23 mouse cellular contexts compared by ENCODE assay signal in the genomic region with DNA sequence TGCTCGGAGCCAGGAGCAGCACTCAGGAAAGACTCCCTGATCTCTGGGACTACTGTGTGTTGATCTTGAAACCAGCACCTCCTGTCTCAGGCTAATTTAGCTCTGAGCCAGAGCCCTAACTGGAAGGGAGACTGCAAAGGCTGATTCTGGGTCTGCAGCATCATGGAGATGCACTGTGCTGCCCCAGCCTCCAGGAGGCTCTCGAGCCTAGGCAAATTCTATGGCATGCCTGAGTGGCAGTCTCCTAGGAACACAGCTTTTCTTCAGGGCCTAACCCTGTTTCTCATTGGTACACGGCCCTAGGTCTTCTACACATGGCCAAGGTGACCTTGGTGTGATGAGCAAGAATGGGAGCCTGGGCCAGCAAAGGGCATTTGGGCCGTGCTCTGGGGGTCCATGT. TPM values are rescaled to one million over a fixed set of nuclear protein-coding genes. Genes with fewer than 3 reads are reported as not detected.
A peak's percentile ranks its signal among the peaks of the same experiment; 100 is the strongest.
DNase-seq lines count a peak whose midpoint lies in the region; ATAC-seq and TF ChIP-seq lines count a peak whose summit lies in the region.
"Had no signal": no experiment of that assay in that cellular context is flagged by ENCODE, and none has a peak within 500 bp of the region (broad histone marks: within the 10 kb centered on the region; RNA-seq: fewer than 3 reads in every experiment).

No protein-coding gene starts in this region.

- WGBS in heart, adult 2 months, result 71% methylated on average over 4 of the region's 4 CpGs
- 90% methylated on average over 4 of the region's 4 CpGs for WGBS in liver, adult 2 months
- WGBS in liver, embryonic 12.5 days (ENCODE audit: insufficient replicate concordance), result 73% methylated on average over 4 of the region's 4 CpGs
- WGBS in stomach, postnatal 0 days, result 84% methylated on average over 4 of the region's 4 CpGs

- no peak overlapping the region for H3K4me3 ChIP-seq in heart, adult 2 months
- no peak overlapping the region for H3K4me3 ChIP-seq in liver, adult 2 months (ENCODE audit: insufficient read depth, low read depth, low read length)
- H3K4me3 ChIP-seq in liver, embryonic 12.5 days, result no peak overlapping the region
- H3K4me3 ChIP-seq in testis, adult 2 months (ENCODE audit: control insufficient read depth, low read depth, low read length), result peak overlapping the region; percentile 43
- no peak overlapping the region for H3K4me3 ChIP-seq in stomach, postnatal 0 days (ENCODE audit: low read depth, low read length)
- H3K4me3 ChIP-seq: embryonic facial prominence, embryonic 10.5 days; heart, embryonic 12.5 days; intestine, embryonic 15.5 days had no signal

- no peak for DNase-seq in heart, adult 2 months
- DNase-seq in heart, postnatal 10 days, result no peak
- no peak for DNase-seq in liver, adult 2 months (ENCODE audit: extremely low read depth, low read depth, low spot score)
- no peak for DNase-seq in testis, postnatal 10 days (ENCODE audit: low spot score)
- DNase-seq in stomach, postnatal 0 days (ENCODE audit: low spot score), result no peak
- DNase-seq in ovary, postnatal 36 days (ENCODE audit: low spot score), result no peak
- DNase-seq: adrenal gland, postnatal 25 days; cerebellum, postnatal 25 days; gastrocnemius, postnatal 25 days; kidney, postnatal 36 days; left cerebral cortex, postnatal 4 days; lung, embryonic 14.5 days; right cerebral cortex, postnatal 25 days; thymus, adult 18-20 months had no signal

- H3K9me3 ChIP-seq in liver, embryonic 12.5 days (replicated peaks), result no peaks in the 10 kb centered on the region
- no peaks in the 10 kb centered on the region for H3K9me3 ChIP-seq in stomach, postnatal 0 days (ENCODE audit: control insufficient read depth, low read length)
- H3K9me3 ChIP-seq: embryonic facial prominence, embryonic 10.5 days; heart, embryonic 12.5 days; intestine, embryonic 15.5 days had no signal

- no peaks in the 10 kb centered on the region for H3K4me1 ChIP-seq in heart, adult 2 months (ENCODE audit: control insufficient read depth, insufficient read depth, low read length)
- no peaks in the 10 kb centered on the region for H3K4me1 ChIP-seq in liver, adult 2 months (ENCODE audit: control insufficient read depth, insufficient read depth, low read length)
- no peaks in the 10 kb centered on the region for H3K4me1 ChIP-seq in liver, embryonic 12.5 days
- no peaks in the 10 kb centered on the region for H3K4me1 ChIP-seq in testis, adult 2 months (ENCODE audit: control insufficient read depth, insufficient read depth, low read length)
- no peaks in the 10 kb centered on the region for H3K4me1 ChIP-seq in stomach, postnatal 0 days (replicated peaks; ENCODE audit: control insufficient read depth, insufficient read depth)
- H3K4me1 ChIP-seq: embryonic facial prominence, embryonic 10.5 days; heart, embryonic 12.5 days; intestine, embryonic 15.5 days had no signal

- no peaks in the 10 kb centered on the region for H3K79me2 ChIP-seq in heart, adult 2 months (replicated peaks; ENCODE audit: control insufficient read depth, insufficient read depth, low read length)
- H3K79me2 ChIP-seq in liver, adult 2 months (ENCODE audit: control insufficient read depth, insufficient read depth, low read length), result no peaks in the 10 kb centered on the region

- 0 out of 2 replicates have a peak, but pooled peaks have one; percentile 22 for TF ChIP-seq EP300 in heart, adult 2 months (IDR thresholded peaks at IDR 0.05; ENCODE audit: insufficient read depth, low read depth, low read length)
- TF ChIP-seq EP300 in stomach, postnatal 0 days (optimal IDR thresholded peaks at IDR 0.05), result no peak

- no peak overlapping the region for H3K4me2 ChIP-seq in liver, embryonic 12.5 days
- no peak overlapping the region for H3K4me2 ChIP-seq in stomach, postnatal 0 days (replicated peaks; ENCODE audit: low read depth)
- H3K4me2 ChIP-seq: heart, embryonic 12.5 days; intestine, embryonic 15.5 days; lung, embryonic 14.5 days had no signal

- peak; percentile 55 for TF ChIP-seq CTCF in heart, adult 2 months (IDR thresholded peaks at IDR 0.05)
- 0 out of 2 replicates have a peak, but pooled peaks have one; percentile 31 for TF ChIP-seq CTCF in liver, adult 2 months (IDR thresholded peaks at IDR 0.05; ENCODE audit: low read depth, low read length)
- peak; percentile 37; the same call in 1 of the 2 replicates for TF ChIP-seq CTCF in testis, adult 2 months (IDR thresholded peaks at IDR 0.05; ENCODE audit: control insufficient read depth, insufficient read depth, insufficient replicate concordance, low read depth, low read length)
- peak; percentile 56 for TF ChIP-seq CTCF in stomach, postnatal 0 days (IDR thresholded peaks at IDR 0.05; ENCODE audit: low read depth)

- ATAC-seq in liver, embryonic 12.5 days, result no peak
- ATAC-seq in stomach, postnatal 0 days (ENCODE audit: low FRiP score, low TSS enrichment), result peak; percentile 34; the same call in 1 of the 2 replicates
- ATAC-seq: intestine, embryonic 15.5 days had no signal

- H3K27me3 ChIP-seq in heart, adult 2 months (ENCODE audit: control insufficient read depth, insufficient read depth, low read length), result no peaks in the 10 kb centered on the region
- no peaks in the 10 kb centered on the region for H3K27me3 ChIP-seq in liver, adult 2 months (ENCODE audit: control insufficient read depth, insufficient read depth, low read length)
- H3K27me3 ChIP-seq in liver, embryonic 12.5 days (replicated peaks), result 0 out of 2 replicates have a peak, but pooled peaks cover 10% of the 10 kb centered on the region
- H3K27me3 ChIP-seq in testis, adult 2 months (ENCODE audit: control insufficient read depth, insufficient read depth, low read length), result no peaks in the 10 kb centered on the region
- no peaks in the 10 kb centered on the region for H3K27me3 ChIP-seq in stomach, postnatal 0 days (ENCODE audit: control insufficient read depth, insufficient read depth, low read length)
- H3K27me3 ChIP-seq: heart, embryonic 12.5 days; intestine, embryonic 15.5 days had no signal

- no peak for TF ChIP-seq POLR2A in heart, adult 2 months (IDR thresholded peaks at IDR 0.05; ENCODE audit: insufficient read depth, low read depth, low read length)
- no peak for TF ChIP-seq POLR2A in liver, adult 2 months (IDR thresholded peaks at IDR 0.05; ENCODE audit: extremely low read depth, insufficient read depth, low read length)
- TF ChIP-seq POLR2A in testis, adult 2 months (IDR thresholded peaks at IDR 0.05; ENCODE audit: control insufficient read depth, low read depth, low read length), result no peak

- no peak overlapping the region for H3K27ac ChIP-seq in heart, adult 2 months
- H3K27ac ChIP-seq in liver, adult 2 months (replicated peaks; ENCODE audit: insufficient read depth, low read depth, low read length), result no peak overlapping the region
- no peak overlapping the region for H3K27ac ChIP-seq in liver, embryonic 12.5 days
- H3K27ac ChIP-seq in testis, adult 2 months (ENCODE audit: control insufficient read depth, insufficient read depth, low read depth, low read length), result no peak overlapping the region
- no peak overlapping the region for H3K27ac ChIP-seq in stomach, postnatal 0 days (replicated peaks)
- H3K27ac ChIP-seq: embryonic facial prominence, embryonic 10.5 days; intestine, embryonic 15.5 days had no signal

- no peak overlapping the region for H3K9ac ChIP-seq in heart, adult 2 months (ENCODE audit: low read depth, low read length)
- H3K9ac ChIP-seq in liver, adult 2 months (ENCODE audit: low read depth, low read length), result no peak overlapping the region
- H3K9ac ChIP-seq in liver, embryonic 12.5 days, result no peak overlapping the region
- H3K9ac ChIP-seq in stomach, postnatal 0 days (ENCODE audit: low read length), result no peak overlapping the region
- H3K9ac ChIP-seq: heart, embryonic 12.5 days; intestine, embryonic 15.5 days; lung, embryonic 14.5 days had no signal

- no peaks in the 10 kb centered on the region; the same call in 1 of the 2 replicates for H3K36me3 ChIP-seq in heart, adult 2 months (ENCODE audit: control insufficient read depth, insufficient read depth, low read length)
- peaks cover 11% of the 10 kb centered on the region for H3K36me3 ChIP-seq in liver, adult 2 months (ENCODE audit: control insufficient read depth, insufficient read depth, low read length)
- H3K36me3 ChIP-seq in liver, embryonic 12.5 days, result peaks cover 57% of the 10 kb centered on the region
- no peaks in the 10 kb centered on the region; the same call in 1 of the 2 replicates for H3K36me3 ChIP-seq in testis, adult 2 months (ENCODE audit: control insufficient read depth, insufficient read depth, low read length)
- H3K36me3 ChIP-seq in stomach, postnatal 0 days (ENCODE audit: control insufficient read depth, insufficient read depth, low read length), result peaks cover 18% of the 10 kb centered on the region; the same call in 1 of the 2 replicates

- intact Hi-C loops in heart, adult 2 months (cut with DNase I), result loop anchor here (10.0 kb wide), 1 partner anchor 214 kb away; no protein-coding TSS in a partner anchor
- intact Hi-C loops in heart, postnatal 10 days (cut with DNase I), result no loop called here

RNA-seq across cellular contexts. Expression of a gene that starts 2.5 kb away (rescaled TPM):
- total RNA-seq in heart, adult 2 months (2021), result not detected
- not detected in 2 replicates for polyA plus RNA-seq in heart, adult 2 months (2012; rRNA removed)
- not detected for total RNA-seq in heart, postnatal 10 days (2021)
- not detected in 2 replicates for total RNA-seq in liver, adult 2 months (2014; rRNA removed)
- polyA plus RNA-seq in liver, adult 2 months (2012; rRNA removed), result not detected in 2 replicates
- polyA plus RNA-seq in liver, embryonic 12.5 days (2016; fragmentation: Nextera tagmentation; extraction: Ambion mirVana), result not detected in 2 replicates
- 40.2 and 44.3 TPM in 2 replicates for polyA plus RNA-seq in testis, adult 2 months (2012; rRNA removed)
- not detected in 2 replicates for polyA plus RNA-seq in stomach, postnatal 0 days (2015; fragmentation: Nextera tagmentation; extraction: Ambion mirVana)
- total RNA-seq: adrenal gland, postnatal 25 days; gastrocnemius, postnatal 25 days; hematopoietic stem cell, adult 5-6 weeks; layer of hippocampus, postnatal 25 days; left cerebral cortex, postnatal 4 days; MEL had no signal
- polyA plus RNA-seq: C2C12; embryonic facial prominence, embryonic 10.5 days; heart, embryonic 12.5 days; intestine, embryonic 15.5 days; lung, embryonic 14.5 days had no signal

RNA-seq across cellular contexts. Expression of a gene that starts 23.6 kb away (rescaled TPM):
- 10 to 100 TPM; 20.3 to 21.3 TPM for total RNA-seq in heart, adult 2 months (2021)
- 25.7 and 38.8 TPM in 2 replicates for polyA plus RNA-seq in heart, adult 2 months (2012; rRNA removed)
- total RNA-seq in heart, postnatal 10 days (2021), result 10 to 100 TPM; 30.9 to 32.1 TPM
- 8.0 and 8.5 TPM in 2 replicates for total RNA-seq in liver, adult 2 months (2014; rRNA removed)
- 6.0 and 9.1 TPM in 2 replicates for polyA plus RNA-seq in liver, adult 2 months (2012; rRNA removed)
- polyA plus RNA-seq in liver, embryonic 12.5 days (2016; fragmentation: Nextera tagmentation; extraction: Ambion mirVana), result 19.9 and 20.2 TPM in 2 replicates
- 49.1 and 50.8 TPM in 2 replicates for polyA plus RNA-seq in testis, adult 2 months (2012; rRNA removed)
- polyA plus RNA-seq in stomach, postnatal 0 days (2015; fragmentation: Nextera tagmentation; extraction: Ambion mirVana), result 21.1 and 21.7 TPM in 2 replicates

RNA-seq across cellular contexts. Expression of a gene that starts 23.6 kb away (rescaled TPM):
- total RNA-seq in heart, adult 2 months (2021), result under 1 TPM; 0.14 to 0.21 TPM
- 0.20 and 0.27 TPM in 2 replicates for polyA plus RNA-seq in heart, adult 2 months (2012; rRNA removed)
- 1 to 10 TPM; 3.0 to 4.0 TPM for total RNA-seq in heart, postnatal 10 days (2021)
- total RNA-seq in liver, adult 2 months (2014; rRNA removed), result 0.37 and 1.2 TPM in 2 replicates
- 0.20 and 0.24 TPM in 2 replicates for polyA plus RNA-seq in liver, adult 2 months (2012; rRNA removed)
- polyA plus RNA-seq in liver, embryonic 12.5 days (2016; fragmentation: Nextera tagmentation; extraction: Ambion mirVana), result 37.6 and 38.6 TPM in 2 replicates
- polyA plus RNA-seq in testis, adult 2 months (2012; rRNA removed), result 4.1 and 5.0 TPM in 2 replicates
- polyA plus RNA-seq in stomach, postnatal 0 days (2015; fragmentation: Nextera tagmentation; extraction: Ambion mirVana), result 9.1 and 11.0 TPM in 2 replicates

RNA-seq across cellular contexts. Expression of a gene that starts 48.0 kb away (rescaled TPM):
- 10 to 100 TPM; 14.3 to 15.6 TPM for total RNA-seq in heart, adult 2 months (2021)
- polyA plus RNA-seq in heart, adult 2 months (2012; rRNA removed), result 13.3 and 24.5 TPM in 2 replicates
- total RNA-seq in heart, postnatal 10 days (2021), result 10 to 100 TPM; 15.9 to 17.2 TPM
- 7.9 and 9.8 TPM in 2 replicates for total RNA-seq in liver, adult 2 months (2014; rRNA removed)
- 2.7 and 2.9 TPM in 2 replicates for polyA plus RNA-seq in liver, adult 2 months (2012; rRNA removed)
- polyA plus RNA-seq in liver, embryonic 12.5 days (2016; fragmentation: Nextera tagmentation; extraction: Ambion mirVana), result 0.32 and 0.39 TPM in 2 replicates
- polyA plus RNA-seq in testis, adult 2 months (2012; rRNA removed), result 0.55 and 0.68 TPM in 2 replicates
- 3.0 and 3.4 TPM in 2 replicates for polyA plus RNA-seq in stomach, postnatal 0 days (2015; fragmentation: Nextera tagmentation; extraction: Ambion mirVana)
- total RNA-seq: hematopoietic stem cell, adult 5-6 weeks; MEL had no signal

Comparison
In these comparisons a context has a peak if more than half of its experiments do, and no peak if none do; other contexts are left out.
1. RNA of a gene that starts 2.5 kb away (polyA plus RNA-seq): 40.2 to 44.3 TPM in testis, adult 2 months; not detected in heart, adult 2 months, not detected in liver, adult 2 months, not detected in liver, embryonic 12.5 days and not detected in stomach, postnatal 0 days; every median in the first group is over 10 times any median in the second.
2. Peak in every context shown above with its lines, with median percentiles within 50 percentile points of each other: CTCF ChIP-seq.